Mouse (Mus musculus): Measurements from ENCODE around the gene Ift52.

The Ift52 gene

GRCm38 (mm10) chr2:163082591-163082990 lies 65.4 kb downstream of the Ift52 start:
- DNase-seq = no peak

DNA sequence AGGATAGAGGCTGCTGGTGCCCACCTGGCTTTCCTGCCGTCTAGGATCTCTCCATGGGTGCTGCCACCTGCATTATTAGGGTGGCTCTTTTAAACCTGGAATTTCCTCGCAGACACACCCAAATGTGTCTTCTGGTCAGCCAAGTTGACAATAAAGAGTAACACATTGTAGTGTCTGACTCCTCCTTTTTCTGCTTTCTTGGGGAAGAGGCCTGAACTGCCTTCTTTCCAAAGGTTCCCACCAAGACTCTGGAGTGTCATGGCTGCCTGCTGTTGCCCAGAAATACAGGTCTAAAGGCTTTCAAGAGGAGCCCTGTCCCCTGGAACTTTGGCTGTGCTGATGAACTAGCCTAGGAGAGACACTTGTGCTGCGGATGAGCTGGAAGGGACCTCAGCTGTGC lies 67.4 kb downstream of the Ift52 start:
- no peak for DNase-seq

- no peak for DNase-seq
Observed at GRCm38 (mm10) chr2:163085047-163085446, 67.9 kb downstream of the Ift52 start.

GRCm38 (mm10) chr2:163086561-163086960 lies 69.4 kb downstream of the Ift52 start:
- DNase-seq = no peak

DNA sequence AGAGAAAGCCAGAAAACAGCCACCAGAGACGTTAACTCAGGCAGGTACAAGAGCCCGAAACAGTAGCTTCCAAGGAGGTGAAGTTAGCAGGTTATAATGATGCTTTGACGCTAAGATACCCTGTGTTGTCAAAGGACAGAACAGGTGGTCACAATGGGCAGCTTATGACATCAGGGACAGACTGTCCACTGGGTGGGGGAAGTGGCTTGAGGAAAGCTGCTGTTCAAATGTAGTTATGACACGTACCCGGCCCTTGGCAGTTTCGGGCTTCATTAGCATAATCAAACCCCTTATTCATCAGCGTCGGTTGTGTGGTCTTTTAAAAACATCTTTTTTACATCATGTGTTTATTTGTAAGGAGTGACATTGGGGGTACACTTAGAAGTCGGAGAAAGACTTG lies 70.6 kb downstream of the Ift52 start, which contains the start of gene Gtsf1l:
Gtsf1l (minus strand) TSS at position 128 of the 400 bp plus-strand sequence.
- DNase-seq = no peak

DNA sequence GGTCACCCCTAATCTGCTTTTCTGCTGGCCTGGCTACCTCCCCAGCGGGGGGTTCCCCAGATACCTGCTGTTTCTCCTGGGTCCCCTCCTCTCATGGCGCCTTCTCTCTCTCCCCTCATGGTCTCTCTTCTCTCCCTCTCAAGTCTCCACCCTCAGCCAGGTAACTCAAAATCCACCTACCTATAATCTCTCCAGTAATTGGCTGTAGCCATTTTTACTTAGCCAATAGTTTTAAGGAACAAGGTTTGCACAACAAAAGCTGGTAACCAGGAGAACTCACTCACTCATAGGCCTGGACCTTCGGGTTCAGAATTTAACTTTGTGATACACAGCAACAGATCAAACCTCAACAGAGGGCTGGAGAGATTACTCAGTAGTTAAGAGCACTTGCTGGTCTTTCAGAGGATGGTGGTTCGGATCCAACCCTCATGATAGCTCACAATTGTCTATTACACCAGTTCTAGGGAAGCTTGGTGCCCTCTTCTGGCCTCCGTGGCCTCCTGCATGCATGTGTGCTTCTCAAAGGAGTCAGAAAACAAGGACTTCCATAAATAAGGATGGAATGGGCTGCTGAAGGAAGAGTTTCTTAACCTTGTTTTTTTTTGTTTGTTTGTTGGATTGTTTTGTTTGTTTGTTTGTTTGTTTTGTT lies 72.4 kb downstream of the Ift52 start:
- DNase-seq = no peak

- DNase-seq = no peak
Observed at GRCm38 (mm10) chr2:163094909-163095308, 77.8 kb downstream of the Ift52 start.
